Comparison of ENCODE assay signal across 8 mouse cellular contexts in the genomic region with DNA sequence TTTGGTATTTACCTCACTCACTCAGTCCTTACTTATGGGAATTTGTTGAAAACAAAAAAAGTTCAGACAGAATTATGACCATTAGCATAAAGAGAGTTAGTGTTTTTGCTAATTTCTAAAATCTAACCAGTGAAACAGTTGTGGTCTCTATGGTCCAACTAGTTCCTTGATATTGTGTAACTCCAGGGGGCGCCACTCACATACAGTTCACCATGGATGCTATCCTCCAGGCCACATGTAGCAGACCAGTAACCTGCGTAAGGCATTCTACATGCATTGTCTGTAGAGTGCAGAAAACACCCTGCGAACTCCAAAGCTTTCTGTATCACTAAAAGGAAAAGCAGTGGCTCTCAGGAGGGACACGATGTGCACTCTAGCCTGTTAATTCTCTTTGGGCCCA.
DNase-seq lines count a peak whose midpoint lies in the region; ATAC-seq and TF ChIP-seq lines count a peak whose summit lies in the region.

No protein-coding gene starts in this region.

- peak; percentile 23 to 45 for DNase-seq in left cerebral cortex, adult 2 months (ENCODE audit: extremely low spot score in 1 of 2, low spot score in 2 of 2)
- DNase-seq in left cerebral cortex, adult 8-10 months (ENCODE audit: low spot score in 2 of 2), result no peak
- DNase-seq in adrenal gland, postnatal 10 days, result peak; percentile 80
- DNase-seq in embryo, embryonic 11.5 days (ENCODE audit: low read depth, low spot score), result peak; percentile 37
- DNase-seq in left cerebral cortex, postnatal 25 days (ENCODE audit: low spot score in 2 of 2), result peak; percentile 33 to 42

- intact Hi-C loops in left cerebral cortex, adult 2 months (cut with DNase I), result loop anchor here (1.0 kb wide), 1 partner anchor 253 kb away; no protein-coding TSS in a partner anchor
- intact Hi-C loops in left cerebral cortex, postnatal 25 days (cut with DNase I), result loop anchor here (1.0 kb wide), 1 partner anchor 253 kb away; no protein-coding TSS in a partner anchor

- no peak overlapping the region for H3K27ac ChIP-seq in left cerebral cortex, adult 2 months
- H3K27ac ChIP-seq in hindbrain, embryonic 12.5 days, result no peak overlapping the region
- H3K27ac ChIP-seq in midbrain, embryonic 13.5 days, result no peak overlapping the region

- H3K9ac ChIP-seq in hindbrain, embryonic 12.5 days, result no peak overlapping the region
- H3K9ac ChIP-seq in midbrain, embryonic 13.5 days (replicated peaks), result no peak overlapping the region

- H3K4me3 ChIP-seq in left cerebral cortex, adult 2 months, result no peak overlapping the region
- H3K4me3 ChIP-seq in hindbrain, embryonic 12.5 days, result no peak overlapping the region
- H3K4me3 ChIP-seq in midbrain, embryonic 13.5 days (replicated peaks), result no peak overlapping the region

- H3K36me3 ChIP-seq in hindbrain, embryonic 12.5 days, result no peaks in the 10 kb centered on the region
- H3K36me3 ChIP-seq in midbrain, embryonic 13.5 days, result no peaks in the 10 kb centered on the region

- no peaks in the 10 kb centered on the region for H3K27me3 ChIP-seq in hindbrain, embryonic 12.5 days
- no peaks in the 10 kb centered on the region for H3K27me3 ChIP-seq in midbrain, embryonic 13.5 days

- ATAC-seq in hindbrain, embryonic 12.5 days (ENCODE audit: low FRiP score), result peak; percentile 52; the same call in 1 of the 2 replicates
- ATAC-seq in midbrain, embryonic 13.5 days, result 0 out of 2 replicates have a peak, but pooled peaks have one; percentile 20
- ATAC-seq in CD4-positive, CD25-positive, alpha-beta regulatory T cell, adult 4 months, result no peak

- no peak overlapping the region for H3K4me2 ChIP-seq in hindbrain, embryonic 12.5 days (replicated peaks)
- H3K4me2 ChIP-seq in midbrain, embryonic 13.5 days (replicated peaks), result no peak overlapping the region

- no peaks in the 10 kb centered on the region for H3K4me1 ChIP-seq in hindbrain, embryonic 12.5 days
- H3K4me1 ChIP-seq in midbrain, embryonic 13.5 days (replicated peaks), result no peaks in the 10 kb centered on the region

- WGBS in hindbrain, embryonic 12.5 days, result 48% methylated on average over 4 of the region's 4 CpGs
- 44% methylated on average over 4 of the region's 4 CpGs for WGBS in midbrain, embryonic 13.5 days

- peak; percentile 62 for TF ChIP-seq CTCF in left cerebral cortex, adult 2 months (IDR thresholded peaks at IDR 0.05)

- no peaks in the 10 kb centered on the region for H3K9me3 ChIP-seq in hindbrain, embryonic 12.5 days (replicated peaks)
- no peaks in the 10 kb centered on the region for H3K9me3 ChIP-seq in midbrain, embryonic 13.5 days

Comparison
In these comparisons a context has a peak if more than half of its experiments do, and no peak if none do; other contexts are left out.
1. DNase-seq: peak in left cerebral cortex, adult 2 months (2 of 2), adrenal gland, postnatal 10 days (single experiment), embryo, embryonic 11.5 days (single experiment) and left cerebral cortex, postnatal 25 days (2 of 2); none in left cerebral cortex, adult 8-10 months (0 of 2).